Mouse (Mus musculus) heart, adult 8-10 months (tissue): ENCODE measurements around the gene Slc5a5. TPM values are rescaled to one million over a fixed set of nuclear protein-coding genes. Genes with fewer than 3 reads are reported as not detected.

Source experiments
- DNase-seq: peaks from one replicate; pipeline ENCODE4 v3.0.0; 2022; ENCODE audit warnings: low spot score
- total RNA-seq, 4 experiments: library from RNA; stranded (reverse); gene quantifications; 2 replicates each; pipeline ENCODE4 v1.2.4; 2022

Slc5a5 gene
- total RNA-seq, result not detected

- DNase-seq, result no peak
These were observed at the start of gene Slc5a5 for GRCm38 (mm10) chr8:70892022-70892895. Slc5a5 (minus strand) TSS chr8:70892757.

GRCm38 (mm10) chr8:70941478-70941877 is 48.9 kb upstream of the Slc5a5 start:
- no peak for DNase-seq

DNA sequence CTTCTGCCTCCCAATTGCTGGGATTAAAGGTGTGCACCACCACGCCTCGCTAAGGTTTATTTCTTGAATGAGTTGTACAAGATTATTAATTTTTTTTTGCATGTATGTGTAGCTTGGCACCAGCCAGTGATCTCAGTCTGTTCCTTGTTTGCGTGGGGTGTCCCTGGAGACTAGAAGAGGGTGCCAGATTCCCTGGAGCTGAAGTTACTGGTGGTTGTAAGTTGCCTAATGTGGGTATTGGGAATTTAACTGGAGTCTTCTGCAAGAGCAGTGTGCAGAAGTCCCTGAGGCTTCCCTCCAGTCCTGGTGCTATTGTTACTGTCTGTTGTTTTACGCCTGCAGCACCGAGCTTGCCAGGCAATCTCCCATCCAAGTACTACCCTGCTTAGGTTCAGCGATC is 44.6 kb upstream of the Slc5a5 start:
- DNase-seq, result no peak

DNA sequence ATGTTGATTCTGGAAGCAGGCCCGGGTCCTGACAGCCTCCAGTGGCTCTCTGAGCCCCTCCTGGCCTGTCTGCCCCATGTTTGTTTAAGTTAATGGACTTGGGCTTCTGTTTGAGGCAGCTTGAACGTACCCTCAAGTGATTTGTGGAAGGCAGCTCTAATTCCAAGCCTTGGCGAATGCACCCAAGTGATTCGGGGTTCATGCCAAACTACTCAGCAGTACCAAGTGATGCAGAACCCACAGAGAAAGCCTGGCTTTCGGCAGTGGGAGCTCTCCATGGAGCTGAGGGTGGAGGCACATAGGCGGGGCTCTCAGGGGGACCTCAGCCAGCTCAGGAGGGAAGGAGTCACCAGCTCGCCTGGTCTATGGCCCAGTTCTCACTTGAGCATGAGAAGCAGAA is 42.2 kb upstream of the Slc5a5 start:
- no peak for DNase-seq

- DNase-seq, result no peak
These were observed 40.5 kb upstream of the Slc5a5 start for GRCm38 (mm10) chr8:70933036-70933435.

GRCm38 (mm10) chr8:70931731-70932130 is 39.2 kb upstream of the Slc5a5 start:
- no peak for DNase-seq

GRCm38 (mm10) chr8:70928778-70929322 is 36.3 kb upstream of the Slc5a5 start:
- peak; percentile 25 for DNase-seq

GRCm38 (mm10) chr8:70928096-70928495 is 35.5 kb upstream of the Slc5a5 start:
- DNase-seq, result no peak

- DNase-seq, result no peak
These were observed 33.8 kb upstream of the Slc5a5 start for GRCm38 (mm10) chr8:70926396-70926795.

DNA sequence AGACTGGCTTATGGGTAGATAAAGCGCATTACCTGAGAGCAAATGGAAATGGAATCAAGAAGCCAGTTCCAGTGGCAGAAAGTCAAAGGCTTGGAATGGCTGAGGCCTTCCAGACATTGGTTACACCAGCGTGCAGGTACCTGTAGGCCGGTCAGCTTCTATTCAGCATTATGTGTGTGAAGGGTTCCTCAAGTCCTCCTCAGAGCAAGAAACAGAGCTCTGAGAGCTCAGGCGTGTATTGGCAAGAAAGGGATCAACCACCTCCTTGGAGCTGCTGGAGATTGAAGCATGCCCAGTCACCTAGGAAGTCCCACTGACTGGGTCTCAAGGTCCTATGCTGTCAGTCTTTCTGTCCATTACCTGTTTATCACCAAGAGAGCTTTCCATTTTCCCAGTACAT is 33.2 kb upstream of the Slc5a5 start:
- DNase-seq, result no peak

GRCm38 (mm10) chr8:70924151-70924550 is 31.6 kb upstream of the Slc5a5 start:
- DNase-seq, result no peak

GRCm38 (mm10) chr8:70920049-70920922 is 27.7 kb upstream of the Slc5a5 start:
- DNase-seq, result no peak

DNA sequence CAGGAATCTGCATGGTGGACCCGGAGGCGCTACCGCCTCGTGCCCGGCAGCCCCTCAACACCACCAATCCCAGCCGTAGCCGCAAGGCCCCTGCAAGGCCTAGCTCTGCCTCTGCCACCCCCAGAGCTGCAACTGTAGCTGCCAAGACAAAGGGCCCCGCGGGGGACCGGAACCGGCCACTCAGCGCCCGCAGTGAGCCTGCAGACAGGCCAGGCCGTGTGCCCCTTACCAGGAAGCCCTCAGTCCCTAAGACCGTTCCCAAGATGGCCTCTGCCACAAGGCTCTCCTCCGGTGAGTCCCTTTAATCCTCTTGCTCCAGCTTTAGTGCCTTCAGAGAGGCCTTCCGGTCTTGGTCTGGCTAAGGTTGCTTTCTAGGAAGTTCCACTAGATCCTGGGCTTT is 22.1 kb upstream of the Slc5a5 start:
- no peak for DNase-seq

DNA sequence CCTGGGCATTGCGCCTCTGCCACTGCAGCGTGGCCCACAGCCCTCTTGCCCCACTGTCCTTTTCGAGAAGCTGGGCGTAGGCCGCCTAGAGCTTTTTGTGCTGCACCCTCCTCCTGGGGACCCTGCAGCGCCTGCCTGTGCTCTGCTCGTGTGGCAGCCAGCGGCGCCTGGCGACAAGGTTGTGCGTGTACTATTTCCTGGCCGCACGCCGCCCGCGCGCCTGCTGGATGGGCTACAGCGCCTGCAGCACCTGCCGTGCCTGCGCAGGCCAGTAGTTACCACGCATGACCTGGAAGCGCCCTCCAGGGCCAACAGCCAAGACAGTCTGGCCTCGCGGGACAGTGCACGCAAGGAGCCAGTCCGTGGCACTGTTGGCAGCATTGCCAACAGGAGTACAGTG is 21.0 kb upstream of the Slc5a5 start:
- no peak for DNase-seq

- no peak for DNase-seq
These were observed 20.4 kb upstream of the Slc5a5 start for GRCm38 (mm10) chr8:70912955-70913354.

DNA sequence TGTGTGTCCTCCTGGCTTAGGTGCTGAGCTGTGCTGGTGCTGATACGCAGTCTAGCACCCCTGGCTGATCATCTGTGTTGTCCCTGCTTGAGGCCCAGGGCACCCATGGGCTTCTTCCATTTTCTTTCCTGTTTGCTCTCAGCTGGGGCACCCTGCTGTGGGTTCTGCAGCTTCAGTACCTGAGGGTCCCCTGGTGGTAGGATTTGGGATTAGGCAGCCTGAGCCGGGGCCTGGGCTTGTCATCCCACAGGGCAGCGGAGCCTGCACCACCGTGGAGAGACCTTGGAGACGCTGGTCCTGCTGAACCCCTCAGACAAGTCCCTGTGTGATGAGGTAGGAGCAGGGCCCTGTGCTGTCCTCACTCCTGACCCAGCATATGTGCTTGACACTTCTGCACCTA is 19.0 kb upstream of the Slc5a5 start:
- DNase-seq, result no peak

GRCm38 (mm10) chr8:70907518-70907917 is 15.0 kb upstream of the Slc5a5 start:
- DNase-seq, result no peak

- DNase-seq, result peak; percentile 40
These were observed 13.5 kb upstream of the Slc5a5 start, which contains the start of gene Map1s for GRCm38 (mm10) chr8:70905831-70906736. Map1s (plus strand) TSS chr8:70905932.

- DNase-seq, result no peak
These were observed 12.9 kb upstream of the Slc5a5 start for GRCm38 (mm10) chr8:70905463-70905830.

- peak; percentile 75 for DNase-seq
These were observed 12.0 kb upstream of the Slc5a5 start for GRCm38 (mm10) chr8:70904532-70904931.

- DNase-seq, result no peak
These were observed 11.0 kb upstream of the Slc5a5 start for GRCm38 (mm10) chr8:70903582-70903981.
